Mouse (Mus musculus) hindbrain, postnatal 0 days (tissue): ENCODE results near the gene Serhl. TPM values are rescaled to one million over a fixed set of nuclear protein-coding genes. Genes with fewer than 3 reads are reported as not detected.
A peak's percentile ranks its signal among the peaks of the same experiment; 100 is the strongest.

Source experiments
- ATAC-seq: fragments of 200-750 bp; cut with Nextera tagmentation; 2 replicates; pipeline ENCODE4 v1.8.0; 2017; ENCODE audit warnings: mild to moderate bottlenecking, moderate TSS enrichment, moderate library complexity
- DNase-seq: peaks from one replicate; pipeline ENCODE4 v3.0.0-alpha.2; 2015; ENCODE audit warnings: low spot score
- H3K27ac ChIP-seq: fragments of 300-500 bp; sonication (generic); 2 replicates; pipeline ENCODE4 v1.5.1; 2014; ENCODE audit warnings: mild to moderate bottlenecking
- H3K27me3 ChIP-seq: fragments of 300-500 bp; sonication (generic); 2 replicates; pipeline ENCODE4 v1.6.1; 2014; ENCODE audit warnings: low read length, mixed read lengths; ENCODE audit not compliant: insufficient read depth
- H3K36me3 ChIP-seq: fragments of 300-500 bp; sonication (generic); 2 replicates; pipeline ENCODE4 v1.6.1; 2014; ENCODE audit warnings: low read length, mixed read lengths; ENCODE audit not compliant: insufficient read depth
- H3K4me1 ChIP-seq: fragments of 300-500 bp; sonication (generic); 2 replicates; pipeline ENCODE4 v1.6.1; 2014; ENCODE audit warnings: antibody characterized with exemption, low read length, mixed read lengths; ENCODE audit not compliant: insufficient read depth
- H3K4me2 ChIP-seq: fragments of 300-500 bp; sonication (generic); 2 replicates; pipeline ENCODE4 v1.6.1; 2014; ENCODE audit warnings: low read depth, mild to moderate bottlenecking, low read length, moderate library complexity, mixed read lengths
- H3K4me3 ChIP-seq: fragments of 300-500 bp; sonication (generic); 2 replicates; pipeline ENCODE4 v1.5.1; 2014; ENCODE audit warnings: low read length
- H3K9ac ChIP-seq: fragments of 300-500 bp; sonication (generic); replicated peaks from 2 replicates; pipeline ENCODE4 v1.6.1; 2014; ENCODE audit warnings: mild to moderate bottlenecking, low read length, moderate library complexity, mixed read lengths
- H3K9me3 ChIP-seq: fragments of 300-500 bp; sonication (generic); 2 replicates; pipeline ENCODE4 v1.6.1; 2016; ENCODE audit warnings: low read length, mixed read lengths
- CTCF ChIP-seq: IDR thresholded peaks from 2 replicates; pipeline ENCODE4 v1.5.1; 2016; ENCODE audit warnings: antibody characterized with exemption, control low read depth, low read depth
- WGBS: fragments of 180-500 bp; shearing (Covaris S2); extraction: QIAGEN DNeasy Blood & Tissue Kit; methylation state at CpG from one replicate; pipeline ENCODE4 v1.1.7; 2014; 5-methylcytosine and 5-hydroxymethylcytosine counted together
- polyA plus RNA-seq: library from polyadenylated mRNA; unstranded; fragments of >200 nt; fragmentation: Nextera tagmentation; extraction: Ambion mirVana; gene quantifications from 2 replicates; pipeline ENCODE4 v1.2.1, GENCODE M21; 2015
- total RNA-seq: library from RNA; depleted of rRNA; stranded (reverse); fragments of >200 nt; gene quantifications from 2 replicates; pipeline ENCODE4 v1.2.3, GENCODE M21; 2014

Gene Serhl
- total and polyA plus RNA-seq, 2 experiments from 2014 or later, result 12.9 to 37.4 TPM

GRCm38 (mm10) chr15:83150694-83151093, 61.4 kb downstream of the Serhl start:
- 90% methylated on average over 4 of the region's 4 CpGs for WGBS
- Histone ChIP-seq H3K36me3 (peaks cover 11% of the 10 kb centered on the region), H3K9ac (no peak overlapping the region), H3K27ac (no peak overlapping the region), H3K27me3 (no peaks in the 10 kb centered on the region), H3K4me3 (no peak overlapping the region), H3K4me2 (no peak overlapping the region), H3K9me3 (no peaks in the 10 kb centered on the region), H3K4me1 (peaks cover 9% of the 10 kb centered on the region; the same call in 1 of the 2 replicates)
- DNase-seq, result no peak
- ATAC-seq, result no peak
- TF ChIP-seq CTCF, result no peak

- WGBS, result 93% methylated on average over 7 of the region's 7 CpGs
- TF ChIP-seq CTCF, result no peak
Measured at GRCm38 (mm10) chr15:83154309-83154708, 65.0 kb downstream of the Serhl start.

GRCm38 (mm10) chr15:83155672-83156419, 66.5 kb downstream of the Serhl start:
- Histone ChIP-seq H3K27me3 (no peaks in the 10 kb centered on the region), H3K4me2 (no peak overlapping the region), H3K9ac (0 out of 2 replicates have a peak overlapping the region, but pooled peaks have one; percentile 0), H3K4me3 (no peak overlapping the region), H3K36me3 (peaks cover 35% of the 10 kb centered on the region), H3K27ac (no peak overlapping the region), H3K4me1 (no peaks in the 10 kb centered on the region), H3K9me3 (no peaks in the 10 kb centered on the region)
- DNase-seq (no peak), ATAC-seq (no peak)
- WGBS, result 78% methylated on average over 6 of the region's 6 CpGs
- no peak for TF ChIP-seq CTCF

More at GRCm38 (mm10) chr15:83154309-83154708, 65.0 kb downstream of the Serhl start:
- Histone ChIP-seq H3K9ac (no peak overlapping the region), H3K4me1 (no peaks in the 10 kb centered on the region), H3K4me3 (no peak overlapping the region), H3K9me3 (no peaks in the 10 kb centered on the region), H3K27ac (no peak overlapping the region), H3K27me3 (no peaks in the 10 kb centered on the region), H3K36me3 (peaks cover 25% of the 10 kb centered on the region), H3K4me2 (no peak overlapping the region)
- ATAC-seq (no peak), DNase-seq (no peak)

GRCm38 (mm10) chr15:83156929-83157666, 67.8 kb downstream of the Serhl start:
- H3K4me1 ChIP-seq, result no peaks in the 10 kb centered on the region
- WGBS, result 67% methylated on average over 11 of the region's 11 CpGs
- TF ChIP-seq CTCF, result peak; percentile 77
- no peaks in the 10 kb centered on the region for H3K9me3 ChIP-seq
- H3K27me3 ChIP-seq, result no peaks in the 10 kb centered on the region
- DNase-seq, result peak; percentile 44
- no peak overlapping the region for H3K4me3 ChIP-seq
- peaks cover 35% of the 10 kb centered on the region for H3K36me3 ChIP-seq
- no peak overlapping the region for H3K27ac ChIP-seq
- no peak overlapping the region for H3K4me2 ChIP-seq
- ATAC-seq, result no peak
- no peak overlapping the region for H3K9ac ChIP-seq

- no peak for DNase-seq
- WGBS, result 98% methylated on average over 6 of the region's 6 CpGs
- H3K36me3 ChIP-seq, result peaks cover 35% of the 10 kb centered on the region
- no peak overlapping the region for H3K4me3 ChIP-seq
- H3K27me3 ChIP-seq, result no peaks in the 10 kb centered on the region
- no peaks in the 10 kb centered on the region for H3K4me1 ChIP-seq
- no peak for ATAC-seq
- no peak overlapping the region for H3K27ac ChIP-seq
- TF ChIP-seq CTCF, result no peak
- no peak overlapping the region for H3K4me2 ChIP-seq
- no peaks in the 10 kb centered on the region for H3K9me3 ChIP-seq
- no peak overlapping the region for H3K9ac ChIP-seq
Measured at GRCm38 (mm10) chr15:83157667-83158064, 68.4 kb downstream of the Serhl start.

- H3K9ac ChIP-seq, result no peak overlapping the region
- no peak for TF ChIP-seq CTCF
- DNase-seq (no peak), ATAC-seq (no peak)
- no peak overlapping the region for H3K4me3 ChIP-seq
- no peak overlapping the region for H3K27ac ChIP-seq
- no peaks in the 10 kb centered on the region for H3K27me3 ChIP-seq
- H3K9me3 ChIP-seq, result no peaks in the 10 kb centered on the region
- 94% methylated on average over 7 of the region's 7 CpGs for WGBS
- H3K4me2 ChIP-seq, result no peak overlapping the region
- H3K36me3 ChIP-seq, result peaks cover 29% of the 10 kb centered on the region
- no peaks in the 10 kb centered on the region for H3K4me1 ChIP-seq
Measured at GRCm38 (mm10) chr15:83158587-83159160, 69.4 kb downstream of the Serhl start.
